Mouse (Mus musculus) CD4-positive, CD25-positive, alpha-beta regulatory T cell, adult 9 weeks (primary cell): ENCODE results near the gene 1700018F24Rik. TPM values are rescaled to one million over a fixed set of nuclear protein-coding genes. Genes with fewer than 3 reads are reported as not detected.

Experiments
- polyA plus RNA-seq: library from polyadenylated mRNA; unstranded; fragments of 100-300 nt; shearing (Covaris generic); gene quantifications from one replicate; pipeline ENCODE4 v1.2.1, GENCODE M21; 2017

Gene 1700018F24Rik
- not detected for polyA plus RNA-seq

GRCm38 (mm10) chr5:145042690-145043089 is at the start of gene 1700018F24Rik:
1700018F24Rik (plus strand) TSS chr5:145042990.

GRCm38 (mm10) chr5:145032391-145032790 is 10.4 kb upstream of the 1700018F24Rik start, which contains the start of gene Gm4871:
Gm4871 (minus strand) TSS chr5:145032754.

DNA sequence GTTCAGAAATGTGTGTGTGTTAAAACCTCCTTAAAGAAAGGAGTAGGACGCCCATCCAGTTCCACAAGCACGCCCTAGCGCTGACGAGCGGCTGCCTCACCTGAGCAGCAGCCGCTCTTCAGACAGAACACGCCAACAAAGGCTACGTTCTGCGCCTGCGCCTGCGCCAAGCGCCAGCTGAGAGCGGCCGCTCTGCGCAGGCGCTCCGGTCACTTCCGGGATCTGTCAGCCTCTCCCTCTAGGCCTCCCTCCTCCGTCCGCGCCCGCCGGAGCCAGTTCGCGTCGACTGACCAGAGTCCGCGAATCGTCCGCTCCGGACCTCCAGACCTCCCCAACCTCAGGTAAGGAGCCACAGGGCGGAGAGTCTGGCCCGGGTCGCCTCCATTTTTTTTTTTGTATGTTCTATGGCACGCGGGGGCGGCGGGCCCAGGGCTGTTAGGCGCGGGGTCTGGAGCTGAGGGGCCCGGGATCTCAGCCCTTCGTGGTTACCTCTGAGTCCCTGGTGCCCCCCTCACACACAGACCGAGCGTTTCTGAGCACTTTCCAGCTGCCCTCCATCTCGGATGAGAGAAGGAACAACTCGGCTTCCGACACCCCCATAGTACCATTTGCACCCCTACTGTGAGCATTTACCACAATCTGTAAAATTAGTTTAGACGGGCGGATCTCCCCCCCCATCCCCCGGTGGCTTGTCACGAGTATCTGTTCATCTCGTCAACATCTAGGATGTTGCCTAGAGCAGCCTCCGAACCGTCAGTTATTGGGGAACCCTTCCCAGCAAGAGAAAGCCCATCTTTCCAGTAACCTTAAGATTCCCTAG is 41.1 kb downstream of the 1700018F24Rik start, which contains the start of the genes Arpc1a and Kpna7:
Arpc1a (plus strand) TSS at position 199 of the 820 bp plus-strand sequence.
Kpna7 (minus strand) TSS at position 399 of the 820 bp plus-strand sequence.

Other genes starting within 250 kb of the 1700018F24Rik start
- 3.6 TPM for gene Smurf1, start 77.1 kb upstream of the 1700018F24Rik start, polyA plus RNA-seq
- gene Gm4871, start 10.2 kb upstream of the 1700018F24Rik start, polyA plus RNA-seq = not detected
- 109 TPM for gene Arpc1a, start 40.8 kb downstream of the 1700018F24Rik start, polyA plus RNA-seq
- gene Kpna7, start 41.0 kb downstream of the 1700018F24Rik start, polyA plus RNA-seq = not detected
- 1,330 TPM for gene Arpc1b, start 71.2 kb downstream of the 1700018F24Rik start, polyA plus RNA-seq
- gene Pdap1, start 97.2 kb downstream of the 1700018F24Rik start, polyA plus RNA-seq = 56.0 TPM
- 232 TPM for gene Bud31, start 97.4 kb downstream of the 1700018F24Rik start, polyA plus RNA-seq
- 34.3 TPM for gene Ptcd1, start 124.1 kb downstream of the 1700018F24Rik start, polyA plus RNA-seq
- 32.3 TPM for gene Cpsf4, start 124.2 kb downstream of the 1700018F24Rik start, polyA plus RNA-seq
- gene Atp5j2, start 149.1 kb downstream of the 1700018F24Rik start, polyA plus RNA-seq = 488 TPM
- 30.7 TPM for gene Zkscan14, start 158.9 kb downstream of the 1700018F24Rik start, polyA plus RNA-seq
- 10.9 TPM for gene Zkscan5, start 161.6 kb downstream of the 1700018F24Rik start, polyA plus RNA-seq
- gene Zfp655, start 188.7 kb downstream of the 1700018F24Rik start, polyA plus RNA-seq = 62.6 TPM
- 0.97 TPM for gene Zscan25, start 237.5 kb downstream of the 1700018F24Rik start, polyA plus RNA-seq